Mouse (Mus musculus) gastrocnemius, postnatal 4 days (tissue): ENCODE results near the gene Rgmb. TPM values are rescaled to one million over a fixed set of nuclear protein-coding genes. Genes with fewer than 3 reads are reported as not detected.

Experiments
- DNase-seq, 2 experiments: peaks; one replicate each; pipeline ENCODE4 v3.0.0; 2021 to 2022; ENCODE audit warnings: low spot score in 2 of 2, mixed read lengths in 2 of 2
- total RNA-seq, 2 experiments: library from RNA; stranded (reverse); gene quantifications; 2 replicates each; pipeline ENCODE4 v1.2.3; 2021

Rgmb gene
- total RNA-seq, 2 experiments from 2014 or later: 70.7 to 85.5 TPM

DNA sequence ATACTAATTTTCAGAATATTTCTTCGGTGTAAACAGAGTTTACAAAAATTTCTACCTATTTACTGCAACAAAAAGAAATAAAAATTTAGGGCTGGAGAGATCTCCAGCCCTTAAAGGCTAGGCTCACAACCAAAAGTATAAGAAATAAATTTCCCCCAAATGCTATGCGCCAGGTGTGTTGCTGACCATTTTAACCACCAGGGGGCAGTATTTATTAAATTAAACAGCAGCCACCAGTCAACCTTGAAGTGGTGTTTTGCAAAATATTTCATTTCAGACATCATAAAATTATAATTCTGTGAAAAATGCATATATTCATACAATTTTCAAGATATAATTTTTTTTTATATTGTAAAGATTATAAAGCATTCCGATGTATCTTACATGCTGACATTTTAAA lies 43.8 kb downstream of the Rgmb start:
- no peak for DNase-seq

DNA sequence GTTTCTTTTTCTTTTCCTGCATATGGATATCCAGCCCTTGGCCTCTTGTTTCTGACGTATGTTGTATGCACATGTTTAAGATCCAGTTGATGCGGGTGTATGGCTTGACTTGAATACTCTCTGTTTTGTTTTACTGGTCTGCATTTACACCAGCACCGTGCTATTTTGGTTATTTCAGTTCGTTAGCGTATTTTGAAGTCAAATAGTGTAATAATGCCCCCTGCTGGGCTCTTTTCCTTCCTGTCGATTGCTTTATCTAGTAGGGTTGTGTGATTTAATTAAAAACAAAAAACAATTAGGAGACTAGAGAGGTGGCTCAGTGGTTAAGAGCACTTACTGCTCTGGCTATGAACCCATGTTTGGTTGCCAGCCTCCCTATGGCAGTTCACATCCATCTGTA lies 52.9 kb downstream of the Rgmb start:
- DNase-seq: no peak

GRCm38 (mm10) chr17:15776349-15776748 lies 54.5 kb downstream of the Rgmb start:
- no peak for DNase-seq

DNA sequence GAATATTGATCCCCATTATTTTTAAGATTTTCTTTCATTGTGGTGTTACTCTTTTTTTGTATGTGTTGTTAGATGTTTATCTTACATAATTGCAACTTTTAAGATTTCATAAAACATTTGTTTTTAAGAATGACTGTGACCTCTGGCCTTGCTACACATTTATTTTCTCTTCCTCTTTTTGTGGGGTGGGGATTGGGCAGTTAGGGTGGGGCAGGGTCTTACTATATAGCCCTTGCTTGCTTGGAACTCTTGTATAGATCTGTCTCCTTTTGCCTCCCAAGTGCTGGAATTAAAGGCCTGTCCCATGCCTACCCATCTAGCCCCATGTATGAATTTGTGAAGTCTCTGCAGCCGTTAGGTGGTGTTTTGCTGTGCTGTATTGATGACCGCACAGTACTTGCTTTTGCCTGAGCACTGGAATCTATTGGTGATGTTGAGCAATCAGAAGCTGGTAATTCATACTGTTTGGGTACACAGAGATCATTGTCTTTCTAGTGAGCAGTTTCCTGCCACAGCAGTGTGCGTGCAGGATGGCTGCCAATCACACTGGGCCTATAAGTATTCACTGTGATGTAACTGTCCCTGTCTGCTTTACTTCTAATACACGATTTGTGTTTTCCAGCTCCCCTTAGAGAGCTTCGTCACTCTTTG lies 56.1 kb downstream of the Rgmb start:
- no peak for DNase-seq

DNA sequence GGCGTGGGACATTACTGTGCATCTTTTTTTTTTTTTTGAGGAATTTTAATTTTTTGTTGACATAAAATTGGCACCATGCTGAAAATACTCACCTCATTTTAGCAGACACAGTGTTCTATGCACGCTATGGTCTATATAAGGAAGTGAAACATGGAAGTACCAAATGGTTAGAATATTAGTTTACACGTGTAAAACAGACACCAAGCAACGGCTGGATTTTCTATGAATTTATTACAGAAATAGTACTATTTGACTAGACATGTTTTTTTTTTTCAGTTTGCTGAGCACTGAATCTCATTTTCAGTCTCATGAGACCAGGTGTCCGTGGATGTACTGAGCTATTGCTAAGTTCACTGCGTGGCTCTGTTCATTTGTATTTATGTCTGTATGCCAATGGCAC lies 56.9 kb downstream of the Rgmb start:
- DNase-seq: no peak

DNA sequence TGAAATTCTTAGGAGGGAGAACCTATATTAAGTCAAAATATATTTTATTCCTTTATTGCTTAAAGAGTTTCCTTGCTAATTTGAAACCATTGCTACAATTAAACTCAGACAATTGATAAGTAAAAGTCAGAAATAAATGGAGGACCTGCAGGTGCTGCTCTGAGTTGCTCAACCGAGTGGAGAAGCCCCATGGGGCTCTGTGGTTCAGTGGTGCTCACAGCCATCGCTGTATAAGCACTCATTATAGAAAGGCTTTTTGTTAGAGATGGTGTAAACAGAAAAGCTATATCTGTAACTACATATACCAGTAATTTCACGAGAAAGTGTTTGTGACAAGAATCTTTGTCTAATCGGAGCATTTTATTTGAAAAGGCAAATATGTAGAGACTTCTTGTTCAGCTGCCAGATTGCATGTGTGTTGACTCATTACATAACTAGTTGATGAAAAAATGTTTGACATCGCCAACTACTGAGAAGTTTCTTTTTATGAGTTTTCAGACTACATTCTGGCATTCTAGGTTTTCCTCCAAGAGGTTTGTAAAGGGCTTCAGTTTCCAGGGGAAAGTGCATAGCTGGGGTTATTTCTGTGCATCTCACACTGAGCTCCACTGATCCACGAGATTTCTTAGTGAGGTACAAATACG lies 61.6 kb downstream of the Rgmb start:
- DNase-seq: no peak

DNA sequence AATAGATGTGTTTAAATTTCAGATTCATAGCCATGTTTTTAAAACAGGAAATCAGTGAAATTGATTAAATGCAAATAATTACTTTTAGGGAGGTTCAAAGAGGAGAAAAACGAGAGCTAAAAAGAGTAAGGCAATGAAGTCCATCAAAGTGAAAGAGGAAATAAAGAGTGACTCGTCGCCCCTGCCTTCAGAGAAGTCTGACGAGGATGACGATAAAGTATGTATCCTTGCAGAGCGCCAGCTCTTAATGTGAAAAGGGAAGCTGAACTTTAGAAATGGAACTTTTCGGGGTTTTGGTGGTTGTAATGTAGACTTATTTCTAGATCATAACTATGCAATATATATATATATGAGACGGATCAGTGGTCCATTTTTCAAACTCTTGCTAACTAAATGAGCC lies 69.6 kb downstream of the Rgmb start:
- DNase-seq: no peak

Other genes with a start within 250 kb of the Rgmb start
- 10 to 100 TPM; 22.6 to 27.3 TPM for gene Chd1, start 126.1 kb downstream of the Rgmb start, total RNA-seq